In the genomic region with DNA sequence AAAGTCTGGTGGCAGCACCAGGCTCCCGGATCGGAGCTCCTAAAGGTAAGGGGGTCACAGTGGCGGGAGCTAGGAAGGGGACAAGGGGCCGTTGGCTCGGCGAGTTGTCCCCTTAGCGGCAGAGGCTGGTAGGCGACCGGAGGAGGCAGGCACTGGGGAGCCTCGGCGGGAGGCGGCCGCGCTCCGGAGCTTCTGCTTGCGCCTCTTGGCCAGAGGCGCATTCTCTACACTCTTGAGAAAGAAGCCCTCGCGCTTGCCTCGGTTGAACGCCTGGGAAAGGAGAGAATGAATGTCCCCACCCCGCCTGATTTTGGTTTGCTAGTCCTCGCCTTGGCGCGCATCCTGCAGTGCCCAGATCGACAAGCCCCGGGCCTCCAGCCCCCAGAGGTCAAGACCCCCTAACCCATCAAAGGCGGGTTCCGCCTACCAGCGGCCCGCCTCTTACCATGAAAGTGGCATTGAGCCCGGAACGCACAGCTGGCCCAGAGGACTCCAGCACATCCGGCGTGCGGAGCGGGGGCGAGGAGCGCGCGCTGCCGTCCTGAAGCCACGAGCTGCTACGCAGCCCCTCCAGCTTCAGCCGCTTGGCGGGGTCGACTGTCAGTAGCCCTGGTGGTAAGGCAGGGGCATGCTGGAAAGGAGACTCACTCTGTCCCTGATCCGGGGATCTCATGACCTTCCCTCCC, we compare ENCODE assay signal across 8 mouse cellular contexts. TPM values are rescaled to one million over a fixed set of nuclear protein-coding genes. Genes with fewer than 3 reads are reported as not detected.
DNase-seq lines count a peak whose midpoint lies in the region; ATAC-seq and TF ChIP-seq lines count a peak whose summit lies in the region.

No protein-coding gene starts in this region.

- H3K4me1 ChIP-seq in heart, embryonic 12.5 days (replicated peaks): peaks cover 16% of the 10 kb centered on the region
- peaks cover 59% of the 10 kb centered on the region for H3K4me1 ChIP-seq in E14TG2a.4 (replicated peaks; ENCODE audit: low read depth, low read length)
- H3K4me1 ChIP-seq in forebrain, embryonic 12.5 days: peaks cover 19% of the 10 kb centered on the region
- H3K4me1 ChIP-seq in liver, embryonic 13.5 days (replicated peaks): peaks cover 37% of the 10 kb centered on the region

- H3K4me2 ChIP-seq in heart, embryonic 12.5 days: peak overlapping the region; percentile 50
- peak overlapping the region; percentile 60 for H3K4me2 ChIP-seq in forebrain, embryonic 12.5 days
- 0 out of 2 replicates have a peak overlapping the region, but pooled peaks have one; percentile 12 for H3K4me2 ChIP-seq in liver, embryonic 13.5 days

- intact Hi-C loops in gastrocnemius, postnatal 36 days (cut with DNase I): no loop called here

- no peak overlapping the region for H3K9ac ChIP-seq in heart, embryonic 12.5 days
- no peak overlapping the region for H3K9ac ChIP-seq in forebrain, embryonic 12.5 days
- H3K9ac ChIP-seq in liver, embryonic 13.5 days: no peak overlapping the region

- no peaks in the 10 kb centered on the region for H3K9me3 ChIP-seq in heart, embryonic 12.5 days (replicated peaks)
- H3K9me3 ChIP-seq in E14TG2a.4 (ENCODE audit: low read length): no peaks in the 10 kb centered on the region
- no peaks in the 10 kb centered on the region for H3K9me3 ChIP-seq in forebrain, embryonic 12.5 days
- no peaks in the 10 kb centered on the region for H3K9me3 ChIP-seq in liver, embryonic 13.5 days (replicated peaks)

- DNase-seq in heart, adult 18-20 months: no peak
- no peak for DNase-seq in liver, embryonic 13.5 days
- no peak for DNase-seq in adrenal gland, postnatal 36 days
- DNase-seq in adrenal gland, postnatal 4 days (ENCODE audit: low spot score in 2 of 2): no peak
- no peak for DNase-seq in gastrocnemius, postnatal 36 days

- no peak; the same call in 1 of the 2 replicates for ATAC-seq in heart, embryonic 12.5 days (ENCODE audit: insufficient number of reproducible peaks, low FRiP score)
- no peak for ATAC-seq in forebrain, embryonic 12.5 days (ENCODE audit: low FRiP score)
- no peak for ATAC-seq in liver, embryonic 13.5 days (ENCODE audit: low read depth)

- no peak for TF ChIP-seq CTCF in E14TG2a.4 (conservative IDR thresholded peaks at IDR 0.05; ENCODE audit: low read length)

- H3K27ac ChIP-seq in heart, embryonic 12.5 days (ENCODE audit: poor library complexity, severe bottlenecking): no peak overlapping the region
- no peak overlapping the region for H3K27ac ChIP-seq in forebrain, embryonic 12.5 days
- no peak overlapping the region for H3K27ac ChIP-seq in liver, embryonic 13.5 days

- H3K4me3 ChIP-seq in heart, embryonic 12.5 days: peak overlapping the region; percentile 17
- H3K4me3 ChIP-seq in E14TG2a.4 (replicated peaks; ENCODE audit: low read length): peak overlapping the region; percentile 77
- H3K4me3 ChIP-seq in forebrain, embryonic 12.5 days (replicated peaks): peak overlapping the region; percentile 38
- H3K4me3 ChIP-seq in liver, embryonic 13.5 days (replicated peaks): no peak overlapping the region

- H3K27me3 ChIP-seq in heart, embryonic 12.5 days (replicated peaks): peaks cover 64% of the 10 kb centered on the region
- H3K27me3 ChIP-seq in E14TG2a.4 (ENCODE audit: insufficient read depth, low read length): peaks cover 54% of the 10 kb centered on the region
- peaks cover 63% of the 10 kb centered on the region for H3K27me3 ChIP-seq in forebrain, embryonic 12.5 days
- peaks cover 49% of the 10 kb centered on the region for H3K27me3 ChIP-seq in liver, embryonic 13.5 days

- H3K36me3 ChIP-seq in heart, embryonic 12.5 days: peaks cover 40% of the 10 kb centered on the region
- peaks cover 27% of the 10 kb centered on the region for H3K36me3 ChIP-seq in E14TG2a.4 (ENCODE audit: insufficient read depth, low read length)
- H3K36me3 ChIP-seq in forebrain, embryonic 12.5 days (replicated peaks): no peaks in the 10 kb centered on the region
- H3K36me3 ChIP-seq in liver, embryonic 13.5 days: peaks cover 17% of the 10 kb centered on the region

- 7% methylated on average over 48 of the region's 48 CpGs for WGBS in heart, embryonic 12.5 days
- 1% methylated on average over 48 of the region's 48 CpGs for WGBS in forebrain, embryonic 12.5 days
- WGBS in liver, embryonic 13.5 days (ENCODE audit: insufficient replicate concordance): 11% methylated on average over 44 of the region's 48 CpGs

RNA-seq across cellular contexts. Expression of gene Rps6ka4, which starts 10.4 kb away (rescaled TPM):
- 14.8 and 19.3 TPM in 2 replicates for polyA plus RNA-seq in heart, embryonic 12.5 days (2016; fragmentation: Nextera tagmentation; extraction: Ambion mirVana)
- total RNA-seq in heart, adult 18-20 months (2021): 10 to 100 TPM; 17.0 to 17.3 TPM
- polyA plus RNA-seq in forebrain, embryonic 12.5 days (2016; fragmentation: Nextera tagmentation; extraction: Ambion mirVana): 6.2 and 8.2 TPM in 2 replicates
- 6.1 and 6.8 TPM in 2 replicates for polyA plus RNA-seq in liver, embryonic 13.5 days (2015; fragmentation: Nextera tagmentation; extraction: Ambion mirVana)
- total RNA-seq in adrenal gland, postnatal 36 days (2021): 10 to 100 TPM; 30.0 to 30.7 TPM
- 10 to 100 TPM; 26.9 to 33.4 TPM for total RNA-seq in adrenal gland, postnatal 4 days (2021)
- 1 to 10 TPM; 8.1 to 8.5 TPM for total RNA-seq in gastrocnemius, postnatal 36 days (2021)

RNA-seq across cellular contexts. Expression of gene Ccdc88b, which starts 28.0 kb away (rescaled TPM):
- polyA plus RNA-seq in heart, embryonic 12.5 days (2016; fragmentation: Nextera tagmentation; extraction: Ambion mirVana): 0.47 and 0.55 TPM in 2 replicates
- 1 to 10 TPM in 1 of 2 experiments, under 1 TPM in 1; 0.79 to 2.2 TPM for total RNA-seq in heart, adult 18-20 months (2021)
- polyA plus RNA-seq in forebrain, embryonic 12.5 days (2016; fragmentation: Nextera tagmentation; extraction: Ambion mirVana): 0.43 and 1.1 TPM in 2 replicates
- polyA plus RNA-seq in liver, embryonic 13.5 days (2015; fragmentation: Nextera tagmentation; extraction: Ambion mirVana): 1.9 and 3.1 TPM in 2 replicates
- 1 to 10 TPM; 1.7 to 1.8 TPM for total RNA-seq in adrenal gland, postnatal 36 days (2021)
- 1 to 10 TPM; 1.5 to 2.0 TPM for total RNA-seq in adrenal gland, postnatal 4 days (2021)
- total RNA-seq in gastrocnemius, postnatal 36 days (2021): under 1 TPM; 0.37 to 0.56 TPM
